Mouse (Mus musculus) lung, postnatal 25 days (tissue): ENCODE measurements around the gene Iqub.

Source experiments
- DNase-seq: peaks from one replicate; pipeline ENCODE4 v3.0.0; 2022; ENCODE audit warnings: low spot score

Iqub gene

GRCm38 (mm10) chr6:24514552-24515284, at the start of gene Iqub:
Gene Iqub (minus strand): TSS chr6:24515067.
- DNase-seq = peak; percentile 71

- no peak for DNase-seq
These were observed 49.2 kb upstream of the Iqub start for GRCm38 (mm10) chr6:24564081-24564480.

DNA sequence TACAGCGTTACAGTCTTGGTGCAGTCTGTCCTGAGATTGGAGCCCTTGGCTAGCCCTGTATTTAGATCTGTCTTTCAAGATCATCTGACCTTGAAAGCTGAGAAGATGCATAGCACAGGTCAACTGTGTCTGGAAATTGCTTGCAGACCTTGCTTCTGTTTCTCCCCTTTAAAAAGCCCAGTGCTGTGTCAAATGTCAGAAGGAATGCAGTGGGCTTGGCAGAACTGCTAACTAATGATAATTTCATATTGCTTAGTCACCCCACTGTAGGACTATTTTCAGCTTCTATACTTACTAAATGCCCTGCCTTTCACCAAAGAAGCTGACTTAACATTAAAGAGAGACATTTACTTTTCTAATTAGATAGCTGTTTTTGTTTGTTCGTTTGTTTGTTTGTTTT, 40.6 kb upstream of the Iqub start:
- no peak for DNase-seq

GRCm38 (mm10) chr6:24554427-24555086, 39.7 kb upstream of the Iqub start:
- DNase-seq = peak; percentile 16

- no peak for DNase-seq
These were observed 37.2 kb upstream of the Iqub start for GRCm38 (mm10) chr6:24552046-24552445.

GRCm38 (mm10) chr6:24549801-24550200, 34.9 kb upstream of the Iqub start:
- no peak for DNase-seq

DNA sequence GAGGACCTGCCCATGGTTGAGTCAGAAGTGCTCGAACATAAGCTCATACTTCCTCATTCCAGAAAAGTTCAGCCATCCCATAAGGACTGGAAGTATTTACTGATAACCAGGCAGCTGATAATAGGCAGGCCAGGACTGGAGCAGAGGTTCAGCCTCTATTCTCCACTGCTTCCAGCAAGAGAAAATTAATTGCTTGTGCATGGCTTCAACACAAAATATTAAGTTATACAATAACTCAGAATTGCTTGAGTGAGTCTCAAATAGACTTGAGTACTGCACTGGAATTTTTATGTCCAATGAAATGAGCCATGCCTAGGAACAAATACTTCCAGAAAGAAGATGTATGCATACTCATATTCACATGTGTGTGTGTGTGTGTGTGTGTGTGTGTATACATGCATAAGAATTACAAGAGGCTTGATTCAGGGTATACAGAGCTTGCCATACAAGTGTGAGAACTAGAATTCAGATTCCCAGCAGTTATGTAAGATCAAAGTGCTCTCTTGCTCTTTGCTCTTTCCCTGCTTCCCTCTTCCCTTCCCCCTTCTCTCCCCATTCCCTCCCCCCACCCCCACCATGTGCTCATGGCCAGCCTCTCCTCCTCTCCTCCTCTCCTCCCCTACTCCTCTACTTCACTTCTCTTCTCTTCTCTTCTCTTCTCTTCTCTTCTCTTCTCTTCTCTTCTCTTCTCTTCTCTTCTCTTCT, 32.0 kb upstream of the Iqub start:
- DNase-seq = no peak

GRCm38 (mm10) chr6:24543119-24543591, 28.3 kb upstream of the Iqub start:
- no peak for DNase-seq

- peak; percentile 31 for DNase-seq
These were observed 27.5 kb upstream of the Iqub start for GRCm38 (mm10) chr6:24542393-24542792.

GRCm38 (mm10) chr6:24540106-24540505, 25.2 kb upstream of the Iqub start:
- no peak for DNase-seq

- DNase-seq = no peak
These were observed 23.6 kb upstream of the Iqub start for GRCm38 (mm10) chr6:24538435-24538834.

GRCm38 (mm10) chr6:24532804-24533203, 17.9 kb upstream of the Iqub start:
- DNase-seq = no peak

DNA sequence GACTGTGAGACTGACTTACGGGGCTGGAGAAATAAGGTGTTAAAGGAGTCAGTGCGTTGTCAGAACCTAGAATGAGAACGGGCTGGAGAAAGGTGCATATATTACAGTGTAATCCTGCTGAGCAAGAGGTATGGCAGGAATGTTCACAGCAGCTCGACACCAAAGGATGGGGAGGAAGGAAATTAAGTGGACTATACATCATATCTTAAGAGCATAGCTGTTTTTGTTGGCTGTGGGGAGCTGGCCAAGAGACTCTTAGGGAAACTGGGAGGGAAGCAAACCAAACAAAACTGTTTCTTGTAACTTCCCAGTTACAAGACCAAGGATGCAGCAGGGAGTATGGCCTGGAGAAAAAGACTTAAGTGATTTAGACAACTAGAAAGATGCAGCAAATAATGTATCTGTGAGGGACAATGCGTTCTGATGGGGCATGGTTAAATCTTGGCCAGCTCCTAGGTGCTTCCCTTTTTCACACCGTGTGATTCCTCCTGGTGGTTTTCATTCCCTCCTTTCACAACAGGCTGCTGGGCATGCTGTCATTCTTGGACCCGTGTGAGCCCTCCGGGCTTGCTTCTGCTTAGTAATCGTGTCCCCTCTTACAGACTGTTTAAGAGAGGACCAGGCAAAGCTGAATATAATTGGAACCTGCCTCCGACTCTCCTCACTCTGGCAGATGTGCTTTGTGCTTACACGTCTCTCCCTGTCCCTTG, 16.0 kb upstream of the Iqub start:
- DNase-seq = no peak

GRCm38 (mm10) chr6:24530166-24530565, 15.3 kb upstream of the Iqub start:
- DNase-seq = peak; percentile 64

- no peak for DNase-seq
These were observed 13.1 kb upstream of the Iqub start, which contains the start of gene Asb15 for GRCm38 (mm10) chr6:24528064-24528243. Gene Asb15 (plus strand): TSS chr6:24528144.

- DNase-seq = peak; percentile 94
These were observed 12.5 kb upstream of the Iqub start, which contains the start of gene Ndufa5 for GRCm38 (mm10) chr6:24527155-24528063. Gene Ndufa5 (minus strand): TSS chr6:24528013.

- no peak for DNase-seq
These were observed 10.8 kb upstream of the Iqub start for GRCm38 (mm10) chr6:24525705-24526104.

- DNase-seq = peak; percentile 29
These were observed 1.3 kb upstream of the Iqub start for GRCm38 (mm10) chr6:24516197-24516596.

DNA sequence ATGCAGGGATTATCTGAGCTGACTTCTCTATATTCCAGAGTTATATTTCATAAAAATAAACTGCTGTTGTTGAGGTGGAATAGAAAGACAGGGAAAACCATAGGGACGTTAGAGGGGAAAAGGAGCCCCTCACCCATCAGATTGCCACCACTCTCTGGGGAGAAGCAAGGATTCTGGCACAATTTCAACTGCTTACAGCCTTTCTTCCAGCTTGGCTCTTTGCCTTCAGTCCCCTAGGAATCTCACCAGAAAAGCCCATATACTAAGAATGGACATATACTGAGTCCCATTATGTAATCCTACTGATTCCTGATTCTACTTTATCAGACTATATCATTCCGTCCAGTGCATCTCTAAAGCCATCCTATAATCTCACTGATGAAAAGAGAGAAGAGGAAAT, 10.7 kb downstream of the Iqub start:
- no peak for DNase-seq

DNA sequence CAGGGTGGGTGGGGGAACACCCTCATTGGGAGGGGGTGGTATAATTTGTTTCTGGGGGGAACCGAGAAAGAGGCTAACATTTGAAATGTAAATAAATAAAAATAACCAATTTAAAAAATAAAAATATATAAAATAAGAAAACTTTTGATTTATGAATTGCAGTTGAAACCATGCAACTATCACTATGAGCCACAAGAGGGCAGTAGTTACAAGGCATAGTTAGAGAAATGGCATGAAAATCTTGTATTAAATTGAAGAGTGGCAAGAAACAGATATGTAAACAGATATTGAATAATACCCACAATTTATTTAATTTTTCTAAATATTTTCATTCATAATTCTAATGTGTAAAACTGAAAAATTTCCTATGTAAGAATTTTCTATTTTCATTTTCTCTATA, 24.5 kb downstream of the Iqub start:
- DNase-seq = no peak

GRCm38 (mm10) chr6:24486530-24486929, 28.3 kb downstream of the Iqub start:
- no peak for DNase-seq
